Mouse (Mus musculus) liver, embryonic 14.5 days (tissue): Measurements from ENCODE around the gene Celf2. TPM values are rescaled to one million over a fixed set of nuclear protein-coding genes. Genes with fewer than 3 reads are reported as not detected.

ENCODE experiments used
- ATAC-seq: fragments of 200-750 bp; cut with Nextera tagmentation; 2 replicates; pipeline ENCODE4 v1.8.0; 2017; ENCODE audit warnings: moderate number of reproducible peaks, mild to moderate bottlenecking, moderate library complexity; ENCODE audit not compliant: insufficient read depth
- DNase-seq, 3 experiments: peaks; one replicate each; pipeline ENCODE4 v3.0.0-alpha.2; 2012 to 2013; ENCODE audit warnings: low read depth in 3 of 3, low spot score in 3 of 3
- H3K27ac ChIP-seq: fragments of 300-500 bp; sonication (generic); 2 replicates; pipeline ENCODE4 v1.5.1; 2014; ENCODE audit warnings: moderate library complexity, mild to moderate bottlenecking, control low read depth, inconsistent platforms
- H3K27me3 ChIP-seq: fragments of 300-500 bp; sonication (generic); 2 replicates; pipeline ENCODE4 v1.6.1; 2014; ENCODE audit warnings: mild to moderate bottlenecking, low read length, moderate library complexity; ENCODE audit not compliant: control insufficient read depth, insufficient read depth
- H3K36me3 ChIP-seq: fragments of 300-500 bp; sonication (generic); replicated peaks from 2 replicates; pipeline ENCODE4 v1.6.1; 2014; ENCODE audit warnings: low read depth; ENCODE audit not compliant: control insufficient read depth, insufficient read depth
- H3K4me1 ChIP-seq, 2 experiments: fragments of 200-500 bp in 1 of 2; fragments of 300-500 bp in 1 of 2; sonication (generic) in 1 of 2; replicated peaks; 2 replicates each; pipeline ENCODE4 v1.6.1; 2012 to 2014; ENCODE audit warnings: antibody characterized with exemption in 1 of 2, inconsistent platforms in 1 of 2, low read length in 1 of 2; ENCODE audit not compliant: control insufficient read depth in 2 of 2, insufficient read depth in 2 of 2
- H3K4me2 ChIP-seq: fragments of 300-500 bp; sonication (generic); 2 replicates; pipeline ENCODE4 v1.6.1; 2014; ENCODE audit warnings: low read depth, mild to moderate bottlenecking, control low read depth, moderate library complexity
- H3K4me3 ChIP-seq, 2 experiments: fragments of 200-500 bp in 1 of 2; fragments of 300-500 bp in 1 of 2; sonication (generic) in 1 of 2; 2 replicates each; pipeline ENCODE4 v1.5.1; 2012 to 2014; ENCODE audit warnings: low read depth in 2 of 2, low read length in 2 of 2, mild to moderate bottlenecking in 2 of 2, control low read depth in 1 of 2, inconsistent platforms in 1 of 2, moderate library complexity in 1 of 2; ENCODE audit not compliant: insufficient read depth in 1 of 2
- H3K9ac ChIP-seq: fragments of 300-500 bp; sonication (generic); replicated peaks from 2 replicates; pipeline ENCODE4 v1.6.1; 2014; ENCODE audit warnings: mild to moderate bottlenecking, control low read depth, moderate library complexity
- H3K9me3 ChIP-seq: fragments of 300-500 bp; sonication (generic); 2 replicates; pipeline ENCODE4 v1.6.1; 2016; ENCODE audit warnings: low read length, mixed read lengths; ENCODE audit not compliant: control insufficient read depth
- CTCF ChIP-seq: IDR thresholded peaks from 2 replicates; pipeline ENCODE4 v1.5.1; 2016; ENCODE audit warnings: antibody characterized with exemption, low read depth, control low read depth
- EP300 ChIP-seq: IDR thresholded peaks from 2 replicates; pipeline ENCODE4 v1.6.1; 2016; ENCODE audit warnings: antibody characterized with exemption, low read depth
- WGBS: fragments of 180-500 bp; shearing (Covaris S2); extraction: QIAGEN DNeasy Blood & Tissue Kit; methylation state at CpG from one replicate; pipeline ENCODE4 v1.1.7; 2014; ENCODE audit not compliant: insufficient replicate concordance; 5-methylcytosine and 5-hydroxymethylcytosine counted together
- polyA plus RNA-seq, 2 experiments: library from polyadenylated mRNA; depleted of rRNA in 1 of 2; stranded (reverse) in 1 of 2; unstranded in 1 of 2; fragments of >200 nt; fragmentation: Nextera tagmentation in 1 of 2; extraction: Ambion mirVana in 1 of 2; gene quantifications; 2 replicates each; pipeline versions ENCODE4 v1.2.1 to v1.2.3; 2012 to 2014

The Celf2 gene
- polyA plus RNA-seq, 2 experiments = 3.9 to 7.8 TPM

GRCm38 (mm10) chr2:6547139-6547664 lies 962.2 kb downstream of the Celf2 start:
- no peaks in the 10 kb centered on the region for H3K27me3 ChIP-seq
- TF ChIP-seq CTCF = no peak
- TF ChIP-seq EP300 = no peak
- WGBS = 73% methylated on average over 9 of the region's 9 CpGs
- ATAC-seq (no peak), DNase-seq (no peak)
- H3K4me1 ChIP-seq = 0 out of 4 replicates have a peak, but pooled peaks cover 0 to 4% of the 10 kb centered on the region in 2 experiments
- no peak overlapping the region for H3K27ac ChIP-seq
- no peak overlapping the region for H3K4me3 ChIP-seq
- no peaks in the 10 kb centered on the region for H3K9me3 ChIP-seq
- H3K36me3 ChIP-seq = no peaks in the 10 kb centered on the region
- no peak overlapping the region for H3K9ac ChIP-seq
- H3K4me2 ChIP-seq = no peak overlapping the region

DNA sequence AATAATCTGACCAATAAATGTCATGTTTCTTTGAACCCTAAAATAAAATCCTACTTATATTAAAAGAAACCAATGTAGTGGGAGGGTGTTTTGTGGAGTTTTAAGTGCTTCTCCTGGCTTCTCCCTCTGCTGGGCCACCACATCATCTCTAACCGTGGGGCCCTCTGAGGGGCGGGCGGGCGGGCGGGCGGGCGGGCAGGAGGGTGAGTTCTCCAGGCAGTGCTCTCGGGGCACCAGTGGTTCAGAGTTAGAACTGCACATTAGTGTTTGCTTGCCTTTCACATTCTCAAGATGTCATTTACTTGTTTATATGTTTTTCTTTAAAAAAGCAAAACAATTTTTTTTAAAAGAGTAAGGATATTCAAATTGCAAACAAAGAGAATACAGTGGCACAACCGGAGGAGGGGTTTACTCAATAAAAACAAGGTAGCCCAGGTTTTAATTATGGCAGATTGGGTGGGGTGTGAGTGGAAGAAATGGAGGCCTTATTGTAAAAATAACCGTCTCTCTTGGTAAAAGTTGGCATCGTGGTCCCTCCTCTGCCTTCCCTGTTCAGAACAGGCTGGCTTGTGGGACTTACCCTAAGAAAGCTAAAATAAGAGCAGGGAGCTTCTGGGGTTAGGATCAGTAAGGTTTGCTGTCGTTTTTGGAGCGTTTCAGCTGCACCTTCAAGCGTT lies 962.8 kb downstream of the Celf2 start:
- H3K4me2 ChIP-seq = no peak overlapping the region
- H3K4me3 ChIP-seq = no peak overlapping the region
- H3K4me1 ChIP-seq = 0 out of 4 replicates have a peak, but pooled peaks cover 0 to 4% of the 10 kb centered on the region in 2 experiments
- H3K9ac ChIP-seq = no peak overlapping the region
- no peaks in the 10 kb centered on the region for H3K36me3 ChIP-seq
- no peaks in the 10 kb centered on the region for H3K27me3 ChIP-seq
- H3K27ac ChIP-seq = no peak overlapping the region
- H3K9me3 ChIP-seq = no peaks in the 10 kb centered on the region
- TF ChIP-seq EP300 = no peak
- no peak for TF ChIP-seq CTCF
- WGBS = 45% methylated on average over 14 of the region's 14 CpGs
- ATAC-seq (no peak), DNase-seq (no peak)

GRCm38 (mm10) chr2:6545127-6545931 lies 964.0 kb downstream of the Celf2 start:
- Histone ChIP-seq H3K9ac (no peak overlapping the region), H3K27me3 (no peaks in the 10 kb centered on the region), H3K27ac (no peak overlapping the region), H3K4me1 (0 out of 4 replicates have a peak, but pooled peaks cover 0 to 4% of the 10 kb centered on the region in 2 experiments), H3K4me3 (no peak overlapping the region), H3K4me2 (no peak overlapping the region), H3K36me3 (no peaks in the 10 kb centered on the region), H3K9me3 (no peaks in the 10 kb centered on the region)
- no peak for DNase-seq
- WGBS = 83% methylated on average over 10 of the region's 10 CpGs
- no peak for ATAC-seq
- TF ChIP-seq CTCF (no peak), EP300 (no peak)

GRCm38 (mm10) chr2:6543650-6544049 lies 965.7 kb downstream of the Celf2 start:
- 44% methylated on average over 5 of the region's 5 CpGs for WGBS
- no peak for ATAC-seq
- Histone ChIP-seq H3K27ac (no peak overlapping the region), H3K27me3 (no peaks in the 10 kb centered on the region), H3K9ac (no peak overlapping the region), H3K36me3 (no peaks in the 10 kb centered on the region), H3K4me3 (no peak overlapping the region), H3K4me1 (0 out of 4 replicates have a peak, but pooled peaks cover 0 to 4% of the 10 kb centered on the region in 2 experiments), H3K4me2 (no peak overlapping the region), H3K9me3 (no peaks in the 10 kb centered on the region)
- TF ChIP-seq EP300 (no peak), CTCF (no peak)
- no peak for DNase-seq

- Histone ChIP-seq H3K4me1 (0 out of 4 replicates have a peak, but pooled peaks cover 0 to 4% of the 10 kb centered on the region in 2 experiments), H3K27ac (no peak overlapping the region), H3K9ac (no peak overlapping the region), H3K4me3 (no peak overlapping the region), H3K36me3 (no peaks in the 10 kb centered on the region), H3K27me3 (no peaks in the 10 kb centered on the region), H3K4me2 (no peak overlapping the region), H3K9me3 (no peaks in the 10 kb centered on the region)
- ATAC-seq (no peak), DNase-seq (no peak)
- TF ChIP-seq CTCF (no peak), EP300 (no peak)
- 51% methylated on average over 12 of the region's 12 CpGs for WGBS
Observed at GRCm38 (mm10) chr2:6542556-6543180, 966.7 kb downstream of the Celf2 start.
